Mouse (Mus musculus): ENCODE results near the gene Runx1. TPM values are rescaled to one million over a fixed set of nuclear protein-coding genes. Genes with fewer than 3 reads are reported as not detected.

The Runx1 gene
- polyA plus RNA-seq, 1 experiment from 2014 or later: 1.7 TPM

- H3K4me1 ChIP-seq (replicated peaks): peaks cover 9% of the 10 kb centered on the region
- H3K36me3 ChIP-seq: no peaks in the 10 kb centered on the region
- H3K4me3 ChIP-seq: no peak overlapping the region
- no peak overlapping the region for H3K4me2 ChIP-seq
- H3K9ac ChIP-seq: no peak overlapping the region
- H3K27ac ChIP-seq: no peak overlapping the region
- ATAC-seq (replicated peaks; ENCODE audit: insufficient number of reproducible peaks, insufficient read depth, low FRiP score, low read depth): no peak
- H3K27me3 ChIP-seq: peaks cover 33% of the 10 kb centered on the region
- 60% methylated on average over 14 of the region's 14 CpGs for WGBS
- no peaks in the 10 kb centered on the region for H3K9me3 ChIP-seq (replicated peaks)
Measured at GRCm38 (mm10) chr16:92608180-92608960, 217.6 kb downstream of the Runx1 start.

- Histone ChIP-seq H3K27ac (no peak overlapping the region), H3K36me3 (no peaks in the 10 kb centered on the region), H3K9ac (no peak overlapping the region), H3K9me3 (replicated peaks) (no peaks in the 10 kb centered on the region), H3K4me1 (replicated peaks) (peaks cover 9% of the 10 kb centered on the region), H3K4me3 (no peak overlapping the region), H3K27me3 (peaks cover 32% of the 10 kb centered on the region), H3K4me2 (no peak overlapping the region)
- peak; percentile 25; the same call in 1 of the 2 replicates for ATAC-seq (replicated peaks; ENCODE audit: insufficient number of reproducible peaks, insufficient read depth, low FRiP score, low read depth)
- WGBS: 85% methylated on average over 7 of the region's 7 CpGs
Measured at GRCm38 (mm10) chr16:92606491-92606965, 219.4 kb downstream of the Runx1 start.

- Histone ChIP-seq H3K27me3 (peaks cover 32% of the 10 kb centered on the region), H3K27ac (no peak overlapping the region), H3K4me1 (replicated peaks) (peaks cover 9% of the 10 kb centered on the region), H3K36me3 (no peaks in the 10 kb centered on the region), H3K9me3 (replicated peaks) (no peaks in the 10 kb centered on the region), H3K4me2 (peak overlapping the region; percentile 92), H3K9ac (peak overlapping the region; percentile 46), H3K4me3 (peak overlapping the region; percentile 55)
- ATAC-seq (replicated peaks; ENCODE audit: insufficient number of reproducible peaks, insufficient read depth, low FRiP score, low read depth): peak; percentile 61
- WGBS: 9% methylated on average over 58 of the region's 64 CpGs
Measured at GRCm38 (mm10) chr16:92605606-92606490, 220.1 kb downstream of the Runx1 start.

GRCm38 (mm10) chr16:92602504-92602903 lies 223.4 kb downstream of the Runx1 start:
- Histone ChIP-seq H3K27me3 (peaks cover 25% of the 10 kb centered on the region), H3K27ac (no peak overlapping the region), H3K4me2 (no peak overlapping the region), H3K9me3 (replicated peaks) (no peaks in the 10 kb centered on the region), H3K4me1 (replicated peaks) (peaks cover 9% of the 10 kb centered on the region), H3K9ac (no peak overlapping the region), H3K4me3 (no peak overlapping the region), H3K36me3 (no peaks in the 10 kb centered on the region)
- WGBS: 67% methylated on average over 11 of the region's 11 CpGs
- no peak for ATAC-seq (replicated peaks; ENCODE audit: insufficient number of reproducible peaks, insufficient read depth, low FRiP score, low read depth)

- Histone ChIP-seq H3K9me3 (replicated peaks) (no peaks in the 10 kb centered on the region), H3K4me1 (replicated peaks) (peaks cover 9% of the 10 kb centered on the region), H3K27ac (no peak overlapping the region), H3K4me2 (no peak overlapping the region), H3K36me3 (no peaks in the 10 kb centered on the region), H3K9ac (no peak overlapping the region), H3K4me3 (no peak overlapping the region), H3K27me3 (peaks cover 16% of the 10 kb centered on the region)
- no peak for ATAC-seq (replicated peaks; ENCODE audit: insufficient number of reproducible peaks, insufficient read depth, low FRiP score, low read depth)
- 72% methylated on average over 9 of the region's 9 CpGs for WGBS
Measured at GRCm38 (mm10) chr16:92601270-92601826, 224.6 kb downstream of the Runx1 start.

- Histone ChIP-seq H3K4me3 (no peak overlapping the region), H3K4me1 (replicated peaks) (no peaks in the 10 kb centered on the region), H3K9me3 (replicated peaks) (no peaks in the 10 kb centered on the region), H3K4me2 (no peak overlapping the region), H3K27me3 (peaks cover 4% of the 10 kb centered on the region; the same call in 1 of the 2 replicates), H3K27ac (no peak overlapping the region), H3K36me3 (no peaks in the 10 kb centered on the region), H3K9ac (no peak overlapping the region)
- ATAC-seq (replicated peaks; ENCODE audit: insufficient number of reproducible peaks, insufficient read depth, low FRiP score, low read depth): no peak
- whole genome bisulfite sequencing: 80% methylated on average over 11 of the region's 11 CpGs
Measured at GRCm38 (mm10) chr16:92599451-92599850, 226.5 kb downstream of the Runx1 start.

- Histone ChIP-seq H3K27ac (no peak overlapping the region), H3K4me2 (no peak overlapping the region), H3K4me3 (no peak overlapping the region), H3K36me3 (no peaks in the 10 kb centered on the region), H3K9me3 (replicated peaks) (no peaks in the 10 kb centered on the region), H3K27me3 (no peaks in the 10 kb centered on the region; the same call in 1 of the 2 replicates), H3K4me1 (replicated peaks) (no peaks in the 10 kb centered on the region), H3K9ac (no peak overlapping the region)
- no peak for ATAC-seq (replicated peaks; ENCODE audit: insufficient number of reproducible peaks, insufficient read depth, low FRiP score, low read depth)
- WGBS: 68% methylated on average over 11 of the region's 11 CpGs
Measured at GRCm38 (mm10) chr16:92597655-92598054, 228.3 kb downstream of the Runx1 start.

- ATAC-seq (replicated peaks; ENCODE audit: insufficient number of reproducible peaks, insufficient read depth, low FRiP score, low read depth): no peak
- WGBS: 74% methylated on average over 6 of the region's 6 CpGs
- H3K9ac ChIP-seq: no peak overlapping the region
- no peaks in the 10 kb centered on the region; the same call in 1 of the 2 replicates for H3K27me3 ChIP-seq
- H3K9me3 ChIP-seq (replicated peaks): no peaks in the 10 kb centered on the region
- H3K4me3 ChIP-seq: no peak overlapping the region
- no peaks in the 10 kb centered on the region for H3K4me1 ChIP-seq (replicated peaks)
- H3K36me3 ChIP-seq: no peaks in the 10 kb centered on the region
- H3K27ac ChIP-seq: no peak overlapping the region
- H3K4me2 ChIP-seq: no peak overlapping the region
Measured at GRCm38 (mm10) chr16:92592207-92592606, 233.7 kb downstream of the Runx1 start.

- Histone ChIP-seq H3K36me3 (no peaks in the 10 kb centered on the region), H3K4me3 (no peak overlapping the region), H3K9me3 (replicated peaks) (no peaks in the 10 kb centered on the region), H3K4me1 (replicated peaks) (no peaks in the 10 kb centered on the region), H3K27me3 (no peaks in the 10 kb centered on the region; the same call in 1 of the 2 replicates), H3K27ac (no peak overlapping the region), H3K4me2 (no peak overlapping the region), H3K9ac (no peak overlapping the region)
- no peak for ATAC-seq (replicated peaks; ENCODE audit: insufficient number of reproducible peaks, insufficient read depth, low FRiP score, low read depth)
- WGBS: 88% methylated on average over 6 of the region's 6 CpGs
Measured at GRCm38 (mm10) chr16:92591783-92592182, 234.2 kb downstream of the Runx1 start.

- Histone ChIP-seq H3K27ac (no peak overlapping the region), H3K9ac (no peak overlapping the region), H3K27me3 (no peaks in the 10 kb centered on the region), H3K4me1 (replicated peaks) (no peaks in the 10 kb centered on the region), H3K9me3 (replicated peaks) (no peaks in the 10 kb centered on the region), H3K4me3 (no peak overlapping the region), H3K4me2 (no peak overlapping the region), H3K36me3 (no peaks in the 10 kb centered on the region)
- 76% methylated on average over 4 of the region's 4 CpGs for WGBS
- no peak for ATAC-seq (replicated peaks; ENCODE audit: insufficient number of reproducible peaks, insufficient read depth, low FRiP score, low read depth)
Measured at GRCm38 (mm10) chr16:92587836-92588235, 238.1 kb downstream of the Runx1 start.

GRCm38 (mm10) chr16:92581767-92582166 lies 244.2 kb downstream of the Runx1 start:
- no peaks in the 10 kb centered on the region for H3K9me3 ChIP-seq (replicated peaks)
- H3K27ac ChIP-seq: no peak overlapping the region
- 67% methylated on average over 10 of the region's 10 CpGs for WGBS
- no peak overlapping the region for H3K9ac ChIP-seq
- no peak for ATAC-seq (replicated peaks; ENCODE audit: insufficient number of reproducible peaks, insufficient read depth, low FRiP score, low read depth)
- H3K4me3 ChIP-seq: no peak overlapping the region
- 0 out of 2 replicates have a peak, but pooled peaks cover 3% of the 10 kb centered on the region for H3K27me3 ChIP-seq
- H3K4me1 ChIP-seq (replicated peaks): no peaks in the 10 kb centered on the region
- no peaks in the 10 kb centered on the region for H3K36me3 ChIP-seq
- no peak overlapping the region for H3K4me2 ChIP-seq
